Mouse (Mus musculus) forebrain, embryonic 15.5 days (tissue): ENCODE data around the gene Hist1h4c. TPM values are rescaled to one million over a fixed set of nuclear protein-coding genes. Genes with fewer than 3 reads are reported as not detected.
A peak's percentile ranks its signal among the peaks of the same experiment; 100 is the strongest.

Source experiments
- ATAC-seq: fragments of 200-750 bp; cut with Nextera tagmentation; replicated peaks from 2 replicates; pipeline ENCODE4 v1.8.0; 2017; ENCODE audit warnings: mild to moderate bottlenecking, moderate TSS enrichment, moderate library complexity
- H3K27ac ChIP-seq: fragments of 300-500 bp; sonication (generic); replicated peaks from 2 replicates; pipeline ENCODE4 v1.5.1; 2015; ENCODE audit warnings: mild to moderate bottlenecking, inconsistent platforms
- H3K27me3 ChIP-seq: fragments of 300-500 bp; sonication (generic); 2 replicates; pipeline ENCODE4 v1.6.1; 2015; ENCODE audit warnings: inconsistent platforms
- H3K36me3 ChIP-seq: fragments of 300-500 bp; sonication (generic); 2 replicates; pipeline ENCODE4 v1.6.1; 2015; ENCODE audit warnings: mild to moderate bottlenecking, inconsistent platforms
- H3K4me1 ChIP-seq: fragments of 300-500 bp; sonication (generic); 2 replicates; pipeline ENCODE4 v1.6.1; 2015; ENCODE audit warnings: inconsistent platforms
- H3K4me2 ChIP-seq: fragments of 300-500 bp; sonication (generic); replicated peaks from 2 replicates; pipeline ENCODE4 v1.6.1; 2015; ENCODE audit warnings: mild to moderate bottlenecking, inconsistent platforms
- H3K4me3 ChIP-seq: fragments of 300-500 bp; sonication (generic); 2 replicates; pipeline ENCODE4 v1.5.1; 2015; ENCODE audit warnings: mild to moderate bottlenecking, inconsistent platforms
- H3K9ac ChIP-seq: fragments of 300-500 bp; sonication (generic); replicated peaks from 2 replicates; pipeline ENCODE4 v1.6.1; 2015; ENCODE audit warnings: mild to moderate bottlenecking, inconsistent platforms
- H3K9me3 ChIP-seq: fragments of 300-500 bp; sonication (generic); 2 replicates; pipeline ENCODE4 v1.6.1; 2016; ENCODE audit warnings: inconsistent platforms
- WGBS: fragments of 180-500 bp; shearing (Covaris S2); methylation state at CpG from one replicate; pipeline ENCODE4 v1.1.7; 2015; ENCODE audit warnings: mixed read lengths; 5-methylcytosine and 5-hydroxymethylcytosine counted together
- polyA plus RNA-seq: library from polyadenylated mRNA; unstranded; fragments of >200 nt; fragmentation: Nextera tagmentation; extraction: Ambion mirVana; gene quantifications from 2 replicates; pipeline ENCODE4 v1.2.1, GENCODE M21; 2015

Gene Hist1h4c
- polyA plus RNA-seq, 1 experiment from 2014 or later, result 4.4 TPM

DNA sequence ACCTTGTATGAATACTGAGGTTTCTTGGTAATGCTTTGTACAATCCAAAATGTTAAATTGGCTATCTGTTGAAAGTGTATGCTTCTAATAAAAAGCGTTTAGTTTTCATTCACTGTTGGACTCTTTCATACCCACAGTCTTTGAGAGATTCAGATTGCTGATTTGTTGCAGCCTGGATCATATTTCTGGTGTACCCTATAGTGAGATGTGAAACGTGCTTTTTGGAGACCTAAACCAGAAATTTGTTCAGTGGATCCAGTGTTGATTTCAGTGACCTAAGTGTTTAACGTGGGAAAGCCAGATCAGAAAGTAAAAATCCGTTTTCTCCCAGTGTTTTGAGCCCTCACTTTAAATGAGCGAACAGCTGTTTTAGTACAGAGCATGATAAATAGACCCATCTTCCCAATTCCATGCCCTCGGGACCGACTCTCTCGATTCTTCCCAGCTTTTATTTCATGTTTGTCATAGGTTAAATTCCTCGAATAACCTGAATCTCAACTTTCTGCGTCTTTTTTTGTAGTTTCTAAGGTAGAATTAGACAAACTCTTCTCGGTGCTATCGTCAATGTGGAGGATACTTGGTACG is 42.1 kb upstream of the Hist1h4c start:
- Histone ChIP-seq H3K27me3 (no peaks in the 10 kb centered on the region), H3K4me1 (peaks cover 30% of the 10 kb centered on the region), H3K4me2 (peak overlapping the region; percentile 100), H3K9me3 (no peaks in the 10 kb centered on the region), H3K4me3 (peak overlapping the region; percentile 54), H3K9ac (peak overlapping the region; percentile 77), H3K27ac (peak overlapping the region; percentile 96), H3K36me3 (no peaks in the 10 kb centered on the region)
- 33% methylated on average over 13 of the region's 13 CpGs for WGBS
- no peak for ATAC-seq

DNA sequence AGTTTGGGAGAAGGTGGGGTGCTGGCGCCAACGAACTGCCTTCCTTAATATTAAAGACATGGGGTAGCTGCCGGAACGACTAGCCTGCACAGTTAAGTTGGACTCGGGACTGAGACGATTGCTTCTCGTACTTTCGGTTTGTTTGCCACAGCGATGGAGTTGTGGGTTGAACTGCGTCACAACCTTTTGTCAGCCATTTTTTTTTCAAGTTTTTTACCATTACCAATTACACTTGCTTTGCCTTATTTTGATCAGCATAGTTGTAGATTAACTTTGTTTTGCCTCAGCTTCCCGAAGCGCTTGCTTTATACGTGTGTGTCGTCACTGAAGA is 41.6 kb upstream of the Hist1h4c start:
- Histone ChIP-seq H3K4me3 (peak overlapping the region; percentile 54), H3K9ac (peak overlapping the region; percentile 77), H3K36me3 (no peaks in the 10 kb centered on the region), H3K4me2 (peak overlapping the region; percentile 100), H3K27ac (peak overlapping the region; percentile 96), H3K9me3 (no peaks in the 10 kb centered on the region), H3K27me3 (no peaks in the 10 kb centered on the region), H3K4me1 (peaks cover 30% of the 10 kb centered on the region)
- ATAC-seq, result no peak
- 1% methylated on average over 14 of the region's 14 CpGs for whole genome bisulfite sequencing

- under 1% methylated on average over 39 of the region's 39 CpGs for WGBS
- no peaks in the 10 kb centered on the region for H3K36me3 ChIP-seq
- H3K27ac ChIP-seq, result peak overlapping the region; percentile 96
- H3K9ac ChIP-seq, result peak overlapping the region; percentile 77
- peak overlapping the region; percentile 54 for H3K4me3 ChIP-seq
- H3K4me1 ChIP-seq, result peaks cover 25% of the 10 kb centered on the region
- ATAC-seq, result peak; percentile 92
- peak overlapping the region; percentile 100 for H3K4me2 ChIP-seq
- H3K9me3 ChIP-seq, result no peaks in the 10 kb centered on the region
- no peaks in the 10 kb centered on the region for H3K27me3 ChIP-seq
Observed at GRCm38 (mm10) chr13:23739069-23739921, 41.0 kb upstream of the Hist1h4c start.

- WGBS, result under 1% methylated on average over 38 of the region's 38 CpGs
- H3K4me2 ChIP-seq, result peak within 1 kb of the TSS; percentile 100
- no peaks in the 10 kb centered on the region for H3K27me3 ChIP-seq
- H3K27ac ChIP-seq, result peak within 1 kb of the TSS; percentile 96
- no peaks in the 10 kb centered on the region for H3K9me3 ChIP-seq
- peak within 1 kb of the TSS; percentile 77 for H3K9ac ChIP-seq
- H3K36me3 ChIP-seq, result no peaks in the 10 kb centered on the region
- peak; percentile 96 for ATAC-seq
- H3K4me1 ChIP-seq, result peaks cover 21% of the 10 kb centered on the region
- peak within 1 kb of the TSS; percentile 54 for H3K4me3 ChIP-seq
Observed at GRCm38 (mm10) chr13:23738677-23739068, 40.4 kb upstream of the Hist1h4c start, which contains the start of gene Hist1h1c. Gene Hist1h1c (plus strand): TSS chr13:23738808.

DNA sequence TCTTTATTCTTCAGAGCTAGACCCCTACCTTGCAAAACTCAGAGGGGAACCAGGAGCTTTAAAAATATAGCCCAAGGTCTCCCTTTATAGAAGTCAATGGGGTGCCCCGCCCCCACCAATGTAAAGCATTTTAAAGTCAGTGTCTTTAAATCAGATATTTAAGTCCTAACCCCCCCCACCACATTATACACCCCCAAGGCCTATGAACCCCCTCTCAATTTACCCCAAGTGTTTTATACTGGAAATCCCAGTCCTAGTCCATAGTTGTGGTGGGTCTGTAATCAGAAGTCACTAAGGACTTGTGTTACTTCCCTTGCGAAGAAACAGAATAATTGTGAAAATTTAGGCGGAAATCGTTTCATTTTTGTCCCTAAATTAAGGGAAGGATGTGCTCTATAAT is 39.8 kb upstream of the Hist1h4c start:
- Histone ChIP-seq H3K9ac (peak overlapping the region; percentile 77), H3K27me3 (no peaks in the 10 kb centered on the region), H3K9me3 (no peaks in the 10 kb centered on the region), H3K4me3 (peak overlapping the region; percentile 54; the same call in 1 of the 2 replicates), H3K4me1 (peaks cover 21% of the 10 kb centered on the region), H3K27ac (peak overlapping the region; percentile 96), H3K36me3 (no peaks in the 10 kb centered on the region), H3K4me2 (peak overlapping the region; percentile 100)
- no peak for ATAC-seq
- WGBS, result 21% methylated on average over 4 of the region's 4 CpGs

- Histone ChIP-seq H3K9me3 (no peaks in the 10 kb centered on the region), H3K9ac (no peak overlapping the region), H3K4me2 (no peak overlapping the region), H3K27ac (no peak overlapping the region), H3K4me3 (no peak overlapping the region), H3K36me3 (no peaks in the 10 kb centered on the region), H3K27me3 (no peaks in the 10 kb centered on the region), H3K4me1 (peaks cover 21% of the 10 kb centered on the region)
- ATAC-seq, result no peak
- 83% methylated on average over 5 of the region's 5 CpGs for WGBS
Observed at GRCm38 (mm10) chr13:23737091-23737490, 38.8 kb upstream of the Hist1h4c start.

GRCm38 (mm10) chr13:23732156-23732804 is 34.0 kb upstream of the Hist1h4c start:
- H3K27ac ChIP-seq, result no peak overlapping the region
- H3K27me3 ChIP-seq, result no peaks in the 10 kb centered on the region
- H3K9me3 ChIP-seq, result no peaks in the 10 kb centered on the region
- WGBS, result 25% methylated on average over 8 of the region's 8 CpGs
- no peak overlapping the region for H3K9ac ChIP-seq
- H3K36me3 ChIP-seq, result no peaks in the 10 kb centered on the region
- H3K4me1 ChIP-seq, result no peaks in the 10 kb centered on the region
- no peak overlapping the region for H3K4me2 ChIP-seq
- ATAC-seq, result peak; percentile 53; the same call in 1 of the 2 replicates
- no peak overlapping the region for H3K4me3 ChIP-seq

DNA sequence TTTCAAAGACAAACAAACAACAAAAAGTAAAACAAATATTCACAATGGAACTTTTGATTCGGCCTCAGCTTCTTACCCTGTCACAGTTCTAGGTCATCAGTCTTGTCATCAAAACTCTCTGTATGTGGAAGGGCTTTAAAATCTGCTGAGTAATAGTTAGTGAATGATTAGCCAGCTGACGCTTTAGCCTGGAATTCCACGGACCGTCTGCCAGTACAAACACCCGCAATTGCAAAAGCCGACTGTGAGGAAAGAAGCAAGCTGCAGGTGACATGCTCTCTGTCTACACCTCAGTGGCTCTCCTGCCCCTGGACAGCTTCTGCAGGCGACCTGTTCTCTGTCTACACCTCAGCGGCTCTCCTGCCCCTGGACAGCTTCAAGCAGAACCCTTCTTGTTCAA is 32.2 kb upstream of the Hist1h4c start:
- no peak for ATAC-seq
- H3K4me1 ChIP-seq, result no peaks in the 10 kb centered on the region
- H3K27me3 ChIP-seq, result no peaks in the 10 kb centered on the region

DNA sequence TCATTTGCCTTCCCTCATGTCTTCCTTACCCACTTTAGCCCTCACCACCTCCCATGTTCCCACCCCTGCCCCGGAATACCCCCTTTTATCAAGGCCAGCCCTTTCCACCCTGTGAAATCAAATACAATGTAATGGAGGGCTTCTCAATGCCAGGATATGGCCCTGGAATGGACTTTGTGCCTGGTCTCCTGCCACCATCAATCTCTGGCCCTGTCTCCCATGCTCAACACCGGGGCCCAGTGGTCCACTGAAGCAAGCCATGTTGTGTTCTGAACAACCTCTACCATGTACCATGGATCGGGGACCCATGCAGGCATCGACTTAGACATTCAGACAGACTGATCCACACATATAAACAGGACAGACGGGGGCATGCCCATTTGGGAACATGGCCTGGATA is 31.5 kb upstream of the Hist1h4c start:
- Histone ChIP-seq H3K27me3 (no peaks in the 10 kb centered on the region), H3K4me3 (no peak overlapping the region), H3K9me3 (no peaks in the 10 kb centered on the region), H3K4me1 (no peaks in the 10 kb centered on the region), H3K4me2 (no peak overlapping the region), H3K9ac (no peak overlapping the region), H3K27ac (no peak overlapping the region), H3K36me3 (no peaks in the 10 kb centered on the region)
- WGBS, result 92% methylated on average over 5 of the region's 5 CpGs
- no peak for ATAC-seq

More for the DNA sequence above, 32.2 kb upstream of the Hist1h4c start:
- Histone ChIP-seq H3K36me3 (no peaks in the 10 kb centered on the region), H3K4me2 (no peak overlapping the region), H3K9ac (no peak overlapping the region), H3K9me3 (no peaks in the 10 kb centered on the region), H3K27ac (no peak overlapping the region), H3K4me3 (no peak overlapping the region)
- 56% methylated on average over 8 of the region's 8 CpGs for WGBS

DNA sequence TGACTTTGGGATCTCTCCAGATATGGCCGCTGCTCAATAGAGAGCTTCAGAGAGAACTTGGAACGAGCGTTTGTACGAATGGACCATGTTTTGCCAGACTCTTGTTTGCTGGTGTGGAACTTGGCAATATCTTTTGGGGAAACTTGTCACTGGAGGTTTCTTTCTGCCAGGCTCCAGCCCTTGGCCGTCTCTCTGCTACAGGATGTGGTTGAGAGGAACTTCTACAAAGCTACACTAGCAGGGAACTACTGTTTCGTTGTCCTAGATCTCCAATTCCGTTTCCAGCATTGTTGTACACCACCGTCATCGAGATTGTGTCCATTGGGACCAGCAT is 30.9 kb upstream of the Hist1h4c start:
- 88% methylated on average over 9 of the region's 9 CpGs for WGBS
- Histone ChIP-seq H3K27ac (no peak overlapping the region), H3K4me1 (no peaks in the 10 kb centered on the region), H3K9me3 (no peaks in the 10 kb centered on the region), H3K4me2 (no peak overlapping the region), H3K27me3 (no peaks in the 10 kb centered on the region), H3K9ac (no peak overlapping the region), H3K36me3 (no peaks in the 10 kb centered on the region), H3K4me3 (no peak overlapping the region)
- ATAC-seq, result no peak

- Histone ChIP-seq H3K36me3 (no peaks in the 10 kb centered on the region), H3K27me3 (no peaks in the 10 kb centered on the region), H3K4me2 (no peak overlapping the region), H3K9ac (no peak overlapping the region), H3K4me1 (no peaks in the 10 kb centered on the region), H3K27ac (no peak overlapping the region), H3K4me3 (no peak overlapping the region), H3K9me3 (no peaks in the 10 kb centered on the region)
- ATAC-seq, result no peak
- 91% methylated on average over 18 of the region's 18 CpGs for WGBS
Observed at GRCm38 (mm10) chr13:23728472-23729191, 30.4 kb upstream of the Hist1h4c start.

DNA sequence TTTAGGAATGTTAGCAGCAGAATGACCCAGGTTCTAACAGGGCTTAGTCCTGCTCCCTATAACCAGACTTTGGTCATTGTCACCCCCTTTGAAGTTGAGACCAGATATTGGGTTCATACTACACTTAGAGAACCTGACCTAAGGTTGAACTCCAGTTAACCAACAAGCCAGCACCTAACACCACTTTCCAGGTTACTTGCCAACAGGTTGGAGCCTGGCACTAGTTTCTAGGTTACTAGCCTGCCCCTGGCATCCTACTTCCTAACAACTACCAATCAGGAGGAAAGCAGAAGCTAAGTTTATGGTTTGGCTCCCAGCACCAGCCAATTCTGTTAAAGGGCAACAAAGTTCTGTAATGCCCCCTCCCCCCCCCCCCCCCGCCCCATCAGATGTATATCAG is 27.0 kb upstream of the Hist1h4c start:
- no peaks in the 10 kb centered on the region for H3K9me3 ChIP-seq
- no peak overlapping the region for H3K9ac ChIP-seq
- no peaks in the 10 kb centered on the region for H3K36me3 ChIP-seq
- no peaks in the 10 kb centered on the region for H3K4me1 ChIP-seq
- WGBS, result 60% methylated on average over 1 of the region's 1 CpGs
- H3K4me3 ChIP-seq, result no peak overlapping the region
- no peaks in the 10 kb centered on the region for H3K27me3 ChIP-seq
- ATAC-seq, result no peak
- no peak overlapping the region for H3K4me2 ChIP-seq
- H3K27ac ChIP-seq, result no peak overlapping the region
